Mouse (Mus musculus): ENCODE results near the gene Capn9. TPM values are rescaled to one million over a fixed set of nuclear protein-coding genes. Genes with fewer than 3 reads are reported as not detected.

Capn9 gene
- total and polyA plus RNA-seq, 3 experiments: 0.10 TPM; not detected in 2

DNA sequence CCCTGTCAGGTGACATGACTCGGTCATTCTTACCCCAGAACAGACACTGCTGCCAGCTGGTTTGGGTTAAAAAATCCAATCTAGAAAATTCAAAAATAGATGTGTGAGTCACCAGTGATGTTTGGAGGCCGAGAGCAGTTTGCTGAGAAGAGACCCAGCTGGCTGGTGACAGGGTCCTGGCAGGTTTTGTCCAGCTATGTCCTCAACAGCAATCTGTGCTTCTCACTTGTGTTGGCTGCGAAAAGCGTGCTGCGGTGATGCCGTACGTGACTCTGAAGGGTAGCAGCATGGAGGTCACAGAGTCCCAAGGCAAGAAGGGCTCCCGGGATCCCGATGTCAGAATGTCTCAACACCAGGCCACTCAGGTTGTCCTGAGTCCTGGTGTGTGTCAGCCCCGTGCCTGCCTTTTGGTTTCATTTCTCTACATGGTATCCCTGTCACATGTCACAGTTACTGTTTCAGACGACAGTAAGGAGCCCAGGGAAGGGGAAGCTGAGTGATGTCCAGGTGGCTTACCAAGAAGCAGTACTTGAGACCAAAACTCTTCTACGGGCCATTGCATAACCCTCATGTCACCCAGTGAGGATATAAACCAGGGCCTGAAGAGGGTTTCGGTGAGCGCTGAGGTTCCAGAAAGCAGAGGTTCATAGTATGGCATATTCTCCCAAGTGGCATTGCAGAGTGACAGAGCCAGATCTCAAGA lies 57.2 kb downstream of the Capn9 start:
- no peak overlapping the region for H3K4me2 ChIP-seq (ENCODE audit: insufficient read depth, low read depth, poor library complexity, severe bottlenecking)
- dilution Hi-C loops (cut with MboI; ENCODE audit: extremely low pct_ligation_motif_present, extremely low pct_unique_long_range_greater_than_20kb, low sequenced_read_pairs) (no loop called here), in situ Hi-C loops (cut with MboI; ENCODE audit: low pct_ligation_motif_present, low pct_unique_long_range_greater_than_20kb, low sequenced_read_pairs) (loop anchor here (5.0 kb wide), 1 partner anchor 34 kb away; no protein-coding TSS in a partner anchor)
- H3K27ac ChIP-seq (ENCODE audit: insufficient read depth, low read depth): no peak overlapping the region
- peaks cover 3 to 29% of the 10 kb centered on the region in 2 experiments for H3K36me3 ChIP-seq (replicated peaks in 1 of 2; ENCODE audit: control insufficient read depth in 1 of 2, insufficient read depth in 1 of 2, low read length in 1 of 2)
- H3K27me3 ChIP-seq (replicated peaks): peaks cover 2% of the 10 kb centered on the region
- no peak overlapping the region for H3K9ac ChIP-seq (ENCODE audit: insufficient read depth, low read depth)
- no peaks in the 10 kb centered on the region for H3K9me3 ChIP-seq (replicated peaks; ENCODE audit: low read length)
- no peak for DNase-seq (ENCODE audit: extremely low read depth)
- no peak overlapping the region for H3K4me3 ChIP-seq (replicated peaks in 1 of 3; ENCODE audit: low read depth in 2 of 3, low read length in 2 of 3, poor library complexity in 1 of 3)
- no peaks in the 10 kb centered on the region for H3K79me2 ChIP-seq (replicated peaks; ENCODE audit: control insufficient read depth, extremely low read depth, insufficient read depth, poor library complexity, severe bottlenecking)
- H3K4me1 ChIP-seq (ENCODE audit: control insufficient read depth in 1 of 2, insufficient read depth in 2 of 2): peaks cover 3 to 9% of the 10 kb centered on the region in 2 experiments; a peak in 3 of 4 replicates
- TF ChIP-seq GABPA (IDR thresholded peaks at IDR 0.05; ENCODE audit: insufficient replicate concordance, low read depth, low read length) (no peak), IRF4 (IDR thresholded peaks at IDR 0.05; ENCODE audit: low read depth, low read length) (no peak), CHD1 (IDR thresholded peaks at IDR 0.05; ENCODE audit: low read depth, low read length) (no peak), KAT2A (IDR thresholded peaks at IDR 0.05; ENCODE audit: insufficient replicate concordance, low read length) (no peak)

DNA sequence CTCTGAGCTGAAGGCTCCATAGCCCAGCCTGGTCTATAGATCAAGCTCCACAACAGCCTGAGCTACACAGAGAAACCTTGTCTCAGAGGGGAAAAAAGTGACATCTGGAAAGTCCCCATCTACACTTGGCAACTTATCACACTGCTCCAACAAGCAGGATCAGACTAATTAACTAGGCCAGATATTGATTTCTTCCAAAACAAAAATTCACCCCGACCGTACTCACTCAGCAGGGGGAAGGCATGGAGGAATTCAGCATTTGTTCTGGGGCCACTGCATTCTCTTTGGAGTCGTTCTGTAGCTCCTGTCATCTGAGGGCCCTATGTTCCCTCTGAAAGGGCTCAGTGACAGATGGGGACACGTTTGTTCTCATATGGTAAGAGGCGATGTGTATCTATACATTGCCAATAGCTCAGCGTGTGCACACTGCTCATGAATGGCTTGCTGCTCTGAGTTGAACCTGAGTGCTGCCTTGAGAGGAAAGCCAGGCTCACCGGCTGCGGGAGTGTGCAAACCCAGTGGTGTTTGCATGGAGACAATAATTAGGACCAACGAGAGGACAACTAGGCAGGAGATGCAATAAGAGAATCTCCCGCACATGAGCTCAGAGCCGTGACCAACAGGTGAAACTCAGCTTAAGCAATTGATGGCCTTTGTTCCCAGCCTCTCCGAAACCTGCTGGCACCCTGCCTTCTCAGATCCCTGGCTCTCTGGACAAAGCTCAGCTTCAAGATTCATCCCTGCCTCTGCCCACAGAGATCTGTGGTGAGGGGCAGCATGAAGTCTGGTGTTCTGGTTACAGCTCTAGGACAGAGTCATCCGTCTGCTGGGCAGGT lies 58.7 kb downstream of the Capn9 start:
- Histone ChIP-seq H3K9ac (ENCODE audit: insufficient read depth, low read depth) (no peak overlapping the region), H3K4me3 (replicated peaks in 1 of 3; ENCODE audit: low read depth in 2 of 3, low read length in 2 of 3, poor library complexity in 1 of 3) (no peak overlapping the region), H3K4me1 (ENCODE audit: control insufficient read depth in 1 of 2, insufficient read depth in 2 of 2) (peaks cover 3 to 9% of the 10 kb centered on the region in 2 experiments; a peak in 3 of 4 replicates), H3K79me2 (replicated peaks; ENCODE audit: control insufficient read depth, extremely low read depth, insufficient read depth, poor library complexity, severe bottlenecking) (no peaks in the 10 kb centered on the region), H3K36me3 (replicated peaks in 1 of 2; ENCODE audit: control insufficient read depth in 1 of 2, insufficient read depth in 1 of 2, low read length in 1 of 2) (peaks cover 3 to 41% of the 10 kb centered on the region in 2 experiments), H3K27me3 (replicated peaks) (peaks cover 2% of the 10 kb centered on the region), H3K27ac (ENCODE audit: insufficient read depth, low read depth) (no peak overlapping the region), H3K4me2 (ENCODE audit: insufficient read depth, low read depth, poor library complexity, severe bottlenecking) (no peak overlapping the region), H3K9me3 (replicated peaks; ENCODE audit: low read length) (no peaks in the 10 kb centered on the region)
- DNase-seq (ENCODE audit: extremely low read depth): no peak
- in situ Hi-C loops (cut with MboI; ENCODE audit: low pct_ligation_motif_present, low pct_unique_long_range_greater_than_20kb, low sequenced_read_pairs): loop anchor here (5.0 kb wide), 1 partner anchor 33 kb away; no protein-coding TSS in a partner anchor
- TF ChIP-seq MYC (IDR thresholded peaks at IDR 0.05; ENCODE audit: low read depth, low read length) (no peak), ETS1 (conservative IDR thresholded peaks at IDR 0.05; ENCODE audit: low read depth, low read length) (no peak), BHLHE40 (IDR thresholded peaks at IDR 0.05; ENCODE audit: low read depth, low read length) (no peak), KAT2A (IDR thresholded peaks at IDR 0.05; ENCODE audit: insufficient replicate concordance, low read length) (no peak), MAX (IDR thresholded peaks at IDR 0.05; ENCODE audit: low read length) (no peak), ELF1 (IDR thresholded peaks at IDR 0.05; ENCODE audit: low read depth, low read length) (no peak), E2F4 (IDR thresholded peaks at IDR 0.05; ENCODE audit: insufficient replicate concordance, low read depth, low read length) (no peak), SMC3 (IDR thresholded peaks at IDR 0.05; ENCODE audit: low read depth, low read length) (no peak), ZMIZ1 (IDR thresholded peaks at IDR 0.05; ENCODE audit: low read depth, low read length) (no peak), ZC3H11A (IDR thresholded peaks at IDR 0.05; ENCODE audit: low read depth, low read length) (no peak), USF1 (IDR thresholded peaks at IDR 0.05; ENCODE audit: low read depth, low read length) (no peak), TCF12 (IDR thresholded peaks at IDR 0.05; ENCODE audit: low read depth, low read length) (no peak)
- dilution Hi-C loops (cut with MboI; ENCODE audit: extremely low pct_ligation_motif_present, extremely low pct_unique_long_range_greater_than_20kb, low sequenced_read_pairs): no loop called here

All from CH12.LX (cell line).